Mouse (Mus musculus): ENCODE data around the gene BC107364. TPM values are rescaled to one million over a fixed set of nuclear protein-coding genes. Genes with fewer than 3 reads are reported as not detected.
"Not testable (repeated sequence)": the region's sequence is repeated elsewhere in the genome, so short reads cannot be mapped to it uniquely, and the experiment has no call there.

The BC107364 gene
- polyA plus RNA-seq, 2 experiments: not detected

DNA sequence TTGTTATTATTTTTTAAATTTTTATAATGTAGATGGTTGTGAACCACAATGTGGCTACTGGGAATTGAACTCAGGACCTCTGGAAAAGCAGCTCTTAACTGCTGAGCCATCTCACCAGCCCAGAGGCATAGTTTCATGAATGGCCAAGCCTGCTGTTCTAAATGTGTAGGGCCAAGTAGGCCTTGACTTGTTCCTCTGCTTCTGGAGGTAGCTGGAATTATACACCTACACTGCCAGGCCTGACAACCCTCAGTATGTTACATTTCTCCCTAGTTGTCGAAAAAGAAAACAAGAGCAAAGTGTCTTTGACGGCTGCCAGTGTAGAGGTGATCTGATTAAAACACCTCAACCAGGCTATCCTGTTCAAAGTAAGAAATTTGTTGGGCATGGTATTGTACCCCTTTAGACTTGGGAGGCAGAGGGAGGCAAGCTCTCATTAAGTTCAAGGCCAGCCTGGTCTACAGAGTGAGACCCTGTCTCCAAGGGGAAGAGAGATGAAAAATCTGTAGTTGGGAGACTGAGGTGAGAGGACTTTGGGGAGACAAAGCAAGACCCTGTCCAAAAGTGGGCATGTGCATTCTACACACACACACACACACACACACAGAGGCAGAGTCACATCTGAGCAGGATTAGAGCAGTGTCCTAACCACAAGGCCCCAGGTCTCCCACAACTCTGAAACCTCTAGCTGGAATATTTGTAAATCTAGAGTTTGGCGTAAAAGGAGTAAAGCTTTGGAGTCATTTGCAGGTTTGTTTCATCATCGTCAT is 46.6 kb upstream of the BC107364 start:
- no peak for TF ChIP-seq POLR2A (IDR thresholded peaks at IDR 0.05; ENCODE audit: borderline replicate concordance, extremely low read depth, insufficient read depth, insufficient read length)
- Histone ChIP-seq H3K4me1 (ENCODE audit: control insufficient read depth, insufficient read depth, low read length) (no peaks in the 10 kb centered on the region; the same call in 1 of the 2 replicates), H3K4me2 (replicated peaks; ENCODE audit: low read depth, low read length, severe bottlenecking) (no peak overlapping the region), H3K9ac (ENCODE audit: low read depth, low read length, severe bottlenecking) (no peak overlapping the region), H3K9me3 (ENCODE audit: control insufficient read depth, low read length) (no peaks in the 10 kb centered on the region), H3K27ac (replicated peaks; ENCODE audit: low read depth, low read length) (no peak overlapping the region), H3K36me3 (ENCODE audit: control insufficient read depth, insufficient read depth, low read length) (no peaks in the 10 kb centered on the region), H3K4me3 (replicated peaks; ENCODE audit: low read length) (no peak overlapping the region), H3K27me3 (ENCODE audit: control insufficient read depth, insufficient read depth, low read length) (no peaks in the 10 kb centered on the region)
- DNase-seq (ENCODE audit: low spot score): no peak
- no peak for ATAC-seq (ENCODE audit: low FRiP score, low read depth)
- 84% methylated on average over 4 of the region's 4 CpGs for WGBS

DNA sequence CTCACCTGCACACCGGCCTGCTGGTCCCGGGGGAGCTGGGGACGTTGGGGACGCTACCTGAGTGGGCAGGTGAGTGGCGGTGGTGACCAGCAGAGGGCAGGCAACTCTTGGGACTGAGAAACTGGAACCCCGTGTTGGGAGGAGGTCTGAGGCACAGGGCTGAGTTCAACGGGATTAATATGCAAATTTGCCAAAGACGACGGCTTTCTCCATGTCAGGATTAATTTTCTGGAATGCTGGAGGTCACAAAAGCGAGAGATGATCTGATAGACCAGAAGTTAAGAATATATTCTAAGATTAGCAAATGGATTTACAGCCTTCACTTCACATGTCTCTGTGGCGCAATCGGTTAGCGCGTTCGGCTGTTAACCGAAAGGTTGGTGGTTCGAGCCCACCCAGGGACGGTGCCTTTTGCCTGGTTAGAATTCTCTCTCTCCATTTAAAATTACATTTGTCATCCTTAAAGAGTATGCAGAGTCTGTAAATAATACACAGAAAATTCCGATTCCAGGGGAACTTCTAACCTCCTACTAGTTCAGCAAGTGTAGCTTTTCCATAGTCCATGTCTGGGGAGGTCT is 45.4 kb upstream of the BC107364 start:
- Histone ChIP-seq H3K36me3 (ENCODE audit: control insufficient read depth, insufficient read depth, low read length) (no peaks in the 10 kb centered on the region), H3K9me3 (ENCODE audit: control insufficient read depth, low read length) (no peaks in the 10 kb centered on the region), H3K9ac (ENCODE audit: low read depth, low read length, severe bottlenecking) (peak overlapping the region; percentile 36; the same call in 1 of the 2 replicates), H3K4me3 (replicated peaks; ENCODE audit: low read length) (peak overlapping the region; percentile 49), H3K4me2 (replicated peaks; ENCODE audit: low read depth, low read length, severe bottlenecking) (peak overlapping the region; percentile 82), H3K27ac (replicated peaks; ENCODE audit: low read depth, low read length) (no peak overlapping the region), H3K27me3 (ENCODE audit: control insufficient read depth, insufficient read depth, low read length) (no peaks in the 10 kb centered on the region), H3K4me1 (ENCODE audit: control insufficient read depth, insufficient read depth, low read length) (no peaks in the 10 kb centered on the region; the same call in 1 of the 2 replicates)
- TF ChIP-seq POLR2A (IDR thresholded peaks at IDR 0.05; ENCODE audit: borderline replicate concordance, extremely low read depth, insufficient read depth, insufficient read length): no peak
- ATAC-seq (ENCODE audit: low FRiP score, low read depth): peak; percentile 24
- under 1% methylated on average over 19 of the region's 19 CpGs for WGBS
- peak; percentile 88 for DNase-seq (ENCODE audit: low spot score)

DNA sequence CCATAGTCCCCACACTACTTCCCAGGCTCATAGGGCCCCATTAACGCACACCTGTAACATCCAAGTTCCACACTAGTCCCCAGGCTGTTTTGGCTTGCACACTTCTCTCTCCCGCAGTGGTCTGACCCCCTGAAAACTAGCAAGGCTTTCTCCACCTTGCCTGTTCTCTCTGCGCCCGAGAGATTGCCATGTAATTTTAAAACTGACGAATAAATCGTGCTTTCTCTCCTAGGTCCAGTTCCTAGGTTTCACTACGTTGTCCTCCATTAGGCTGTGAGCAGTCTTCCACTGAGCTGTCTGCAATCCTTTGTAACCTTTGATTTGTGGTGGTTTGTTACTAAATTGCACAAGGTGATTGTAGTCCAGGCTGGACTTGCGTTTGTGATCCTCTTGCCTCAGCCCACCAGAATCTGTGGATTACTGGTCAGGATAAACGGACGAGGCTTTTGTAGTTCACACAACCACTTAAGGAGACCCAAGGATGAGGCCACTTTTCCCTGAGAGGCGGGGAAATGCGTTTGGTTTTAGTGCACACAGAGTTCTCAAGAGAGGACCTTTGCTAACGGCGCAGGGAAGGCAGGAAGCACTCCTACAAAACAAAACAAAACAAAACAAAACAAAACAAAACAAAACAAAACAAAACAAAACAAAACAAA is 44.6 kb upstream of the BC107364 start:
- not testable (repeated sequence) for H3K4me1 ChIP-seq (ENCODE audit: control insufficient read depth, insufficient read depth, low read length); H3K27me3 ChIP-seq (ENCODE audit: control insufficient read depth, insufficient read depth, low read length); DNase-seq (ENCODE audit: low spot score); ATAC-seq (ENCODE audit: low FRiP score, low read depth); H3K27ac ChIP-seq (replicated peaks; ENCODE audit: low read depth, low read length); H3K9me3 ChIP-seq (ENCODE audit: control insufficient read depth, low read length); H3K36me3 ChIP-seq (ENCODE audit: control insufficient read depth, insufficient read depth, low read length)
- Histone ChIP-seq H3K9ac (ENCODE audit: low read depth, low read length, severe bottlenecking) (peak overlapping the region; percentile 36; the same call in 1 of the 2 replicates), H3K4me2 (replicated peaks; ENCODE audit: low read depth, low read length, severe bottlenecking) (peak overlapping the region; percentile 82), H3K4me3 (replicated peaks; ENCODE audit: low read length) (peak overlapping the region; percentile 49)
- 14% methylated on average over 14 of the region's 14 CpGs for WGBS

DNA sequence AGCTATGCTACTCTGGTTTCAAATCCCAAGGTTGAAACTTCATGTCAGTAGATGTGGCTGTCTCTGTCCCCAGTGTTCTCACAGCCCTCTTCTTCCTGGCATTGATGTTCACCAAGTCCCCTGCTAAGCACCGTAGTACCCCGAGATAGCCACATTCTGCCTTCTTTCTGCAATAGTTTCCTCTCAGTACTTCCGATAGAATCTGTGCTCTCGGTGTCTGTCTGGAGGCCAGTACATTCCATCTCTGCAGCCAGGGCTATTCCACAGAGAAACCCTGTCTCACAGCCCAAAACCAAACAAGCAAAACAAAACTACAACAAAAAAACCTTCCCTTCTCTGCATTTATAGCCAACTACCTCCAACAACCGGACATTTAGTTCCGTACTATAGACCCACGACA is 44.1 kb upstream of the BC107364 start:
- Histone ChIP-seq H3K4me2 (replicated peaks; ENCODE audit: low read depth, low read length, severe bottlenecking) (peak overlapping the region; percentile 82; the same call in 1 of the 2 replicates), H3K4me1 (ENCODE audit: control insufficient read depth, insufficient read depth, low read length) (no peaks in the 10 kb centered on the region; the same call in 1 of the 2 replicates), H3K9me3 (ENCODE audit: control insufficient read depth, low read length) (no peaks in the 10 kb centered on the region), H3K27ac (replicated peaks; ENCODE audit: low read depth, low read length) (no peak overlapping the region), H3K4me3 (replicated peaks; ENCODE audit: low read length) (no peak overlapping the region), H3K9ac (ENCODE audit: low read depth, low read length, severe bottlenecking) (no peak overlapping the region), H3K27me3 (ENCODE audit: control insufficient read depth, insufficient read depth, low read length) (no peaks in the 10 kb centered on the region), H3K36me3 (ENCODE audit: control insufficient read depth, insufficient read depth, low read length) (no peaks in the 10 kb centered on the region)
- ATAC-seq (ENCODE audit: low FRiP score, low read depth) (no peak), DNase-seq (ENCODE audit: low spot score) (no peak)
- TF ChIP-seq POLR2A (IDR thresholded peaks at IDR 0.05; ENCODE audit: borderline replicate concordance, extremely low read depth, insufficient read depth, insufficient read length): no peak
- WGBS: 59% methylated on average over 7 of the region's 7 CpGs

DNA sequence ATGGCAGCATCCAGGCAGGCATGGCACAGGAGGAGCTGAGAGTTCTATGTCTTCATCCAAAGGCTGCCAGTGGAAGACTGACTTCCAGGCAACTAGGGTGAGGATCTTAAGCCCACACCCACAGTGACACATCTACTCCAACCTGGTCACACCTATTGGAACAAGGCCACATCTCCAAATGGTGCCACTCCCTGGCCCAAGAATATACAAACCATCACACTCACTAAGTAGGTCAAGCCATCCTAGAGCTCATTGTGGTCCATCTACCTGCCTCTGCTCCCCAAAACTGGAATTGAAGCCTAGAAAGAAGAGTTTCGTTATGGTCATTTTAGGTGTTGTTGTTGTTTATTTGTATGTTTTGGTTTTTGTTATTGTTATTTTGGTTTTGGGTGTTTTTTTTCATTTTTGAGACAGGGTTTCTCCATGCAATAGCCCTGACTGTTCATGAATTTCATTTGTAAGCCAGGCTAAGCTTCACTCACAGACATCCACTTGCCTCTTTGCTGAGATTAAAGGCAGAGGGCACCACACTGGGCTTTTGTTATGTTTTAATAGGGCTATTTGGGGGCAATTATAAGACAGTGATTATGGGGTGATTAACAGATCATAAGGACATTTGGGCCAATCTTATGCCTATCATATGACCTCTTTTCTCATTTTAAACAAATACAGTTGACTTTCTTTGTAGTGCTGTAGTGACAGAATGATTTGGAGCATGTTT is 43.5 kb upstream of the BC107364 start:
- no peak overlapping the region for H3K9ac ChIP-seq (ENCODE audit: low read depth, low read length, severe bottlenecking)
- whole genome bisulfite sequencing: 100% methylated on average over 1 of the region's 1 CpGs
- H3K27ac ChIP-seq (replicated peaks; ENCODE audit: low read depth, low read length): no peak overlapping the region
- H3K36me3 ChIP-seq (ENCODE audit: control insufficient read depth, insufficient read depth, low read length): no peaks in the 10 kb centered on the region
- no peak for TF ChIP-seq POLR2A (IDR thresholded peaks at IDR 0.05; ENCODE audit: borderline replicate concordance, extremely low read depth, insufficient read depth, insufficient read length)
- no peaks in the 10 kb centered on the region; the same call in 1 of the 2 replicates for H3K4me1 ChIP-seq (ENCODE audit: control insufficient read depth, insufficient read depth, low read length)
- ATAC-seq (ENCODE audit: low FRiP score, low read depth): no peak
- H3K4me2 ChIP-seq (replicated peaks; ENCODE audit: low read depth, low read length, severe bottlenecking): no peak overlapping the region
- H3K4me3 ChIP-seq (replicated peaks; ENCODE audit: low read length): no peak overlapping the region
- no peak for DNase-seq (ENCODE audit: low spot score)
- H3K9me3 ChIP-seq (ENCODE audit: control insufficient read depth, low read length): no peaks in the 10 kb centered on the region
- H3K27me3 ChIP-seq (ENCODE audit: control insufficient read depth, insufficient read depth, low read length): no peaks in the 10 kb centered on the region
